Mouse (Mus musculus): Measurements from ENCODE around the gene Polr2g. TPM values are rescaled to one million over a fixed set of nuclear protein-coding genes. Genes with fewer than 3 reads are reported as not detected.
A peak's percentile ranks its signal among the peaks of the same experiment; 100 is the strongest.

Polr2g gene
- polyA plus RNA-seq, 1 experiment from 2014 or later: 189 TPM

GRCm38 (mm10) chr19:8832971-8833370 is 34.6 kb upstream of the Polr2g start:
- Histone ChIP-seq H3K4me3 (replicated peaks) (no peak overlapping the region), H3K36me3 (peaks cover 84% of the 10 kb centered on the region), H3K4me2 (no peak overlapping the region), H3K27me3 (no peaks in the 10 kb centered on the region), H3K9ac (replicated peaks) (no peak overlapping the region), H3K4me1 (replicated peaks) (peaks cover under 1% of the 10 kb centered on the region; the same call in 1 of the 2 replicates), H3K9me3 (no peaks in the 10 kb centered on the region), H3K27ac (no peak overlapping the region)
- WGBS: 93% methylated on average over 4 of the region's 4 CpGs
- ATAC-seq (ENCODE audit: insufficient number of reproducible peaks, insufficient read depth, low FRiP score, low TSS enrichment, low read depth): no peak

- Histone ChIP-seq H3K27ac (no peak overlapping the region), H3K4me1 (replicated peaks) (no peaks in the 10 kb centered on the region), H3K36me3 (peaks cover 99% of the 10 kb centered on the region), H3K27me3 (no peaks in the 10 kb centered on the region), H3K9ac (replicated peaks) (no peak overlapping the region), H3K4me2 (no peak overlapping the region), H3K4me3 (replicated peaks) (no peak overlapping the region), H3K9me3 (no peaks in the 10 kb centered on the region)
- ATAC-seq (ENCODE audit: insufficient number of reproducible peaks, insufficient read depth, low FRiP score, low TSS enrichment, low read depth): no peak
- WGBS: 87% methylated on average over 11 of the region's 11 CpGs
These were observed 32.9 kb upstream of the Polr2g start for GRCm38 (mm10) chr19:8831262-8831661.

GRCm38 (mm10) chr19:8830664-8831063 is 32.3 kb upstream of the Polr2g start:
- no peak overlapping the region for H3K4me2 ChIP-seq
- ATAC-seq (ENCODE audit: insufficient number of reproducible peaks, insufficient read depth, low FRiP score, low TSS enrichment, low read depth): no peak
- H3K27me3 ChIP-seq: no peaks in the 10 kb centered on the region
- H3K27ac ChIP-seq: no peak overlapping the region
- peaks cover 100% of the 10 kb centered on the region for H3K36me3 ChIP-seq
- no peaks in the 10 kb centered on the region for H3K4me1 ChIP-seq (replicated peaks)
- no peak overlapping the region for H3K4me3 ChIP-seq (replicated peaks)
- 94% methylated on average over 8 of the region's 8 CpGs for WGBS
- no peak overlapping the region for H3K9ac ChIP-seq (replicated peaks)
- H3K9me3 ChIP-seq: no peaks in the 10 kb centered on the region

- Histone ChIP-seq H3K4me1 (replicated peaks) (no peaks in the 10 kb centered on the region), H3K4me2 (no peak within 1 kb of the TSS), H3K9me3 (no peaks in the 10 kb centered on the region), H3K4me3 (replicated peaks) (no peak within 1 kb of the TSS), H3K27ac (no peak within 1 kb of the TSS), H3K9ac (replicated peaks) (no peak within 1 kb of the TSS), H3K36me3 (peaks cover 99% of the 10 kb centered on the region), H3K27me3 (no peaks in the 10 kb centered on the region)
- no peak for ATAC-seq (ENCODE audit: insufficient number of reproducible peaks, insufficient read depth, low FRiP score, low TSS enrichment, low read depth)
- 95% methylated on average over 8 of the region's 8 CpGs for WGBS
These were observed 31.3 kb upstream of the Polr2g start, which contains the start of gene AC129217.1 for GRCm38 (mm10) chr19:8829660-8830059. Gene AC129217.1 (plus strand): TSS chr19:8829773.

GRCm38 (mm10) chr19:8822696-8823095 is 24.3 kb upstream of the Polr2g start:
- 87% methylated on average over 8 of the region's 8 CpGs for WGBS
- Histone ChIP-seq H3K9ac (replicated peaks) (0 out of 2 replicates have a peak overlapping the region, but pooled peaks have one; percentile 0), H3K4me3 (replicated peaks) (peak overlapping the region; percentile 100), H3K9me3 (no peaks in the 10 kb centered on the region), H3K4me1 (replicated peaks) (peaks cover 26% of the 10 kb centered on the region), H3K27ac (no peak overlapping the region), H3K27me3 (no peaks in the 10 kb centered on the region), H3K4me2 (peak overlapping the region; percentile 99), H3K36me3 (peaks cover 50% of the 10 kb centered on the region)
- ATAC-seq (ENCODE audit: insufficient number of reproducible peaks, insufficient read depth, low FRiP score, low TSS enrichment, low read depth): no peak

- H3K9me3 ChIP-seq: no peaks in the 10 kb centered on the region
- no peaks in the 10 kb centered on the region for H3K27me3 ChIP-seq
- no peak for ATAC-seq (ENCODE audit: insufficient number of reproducible peaks, insufficient read depth, low FRiP score, low TSS enrichment, low read depth)
- peak overlapping the region; percentile 99 for H3K4me2 ChIP-seq
- peaks cover 38% of the 10 kb centered on the region for H3K4me1 ChIP-seq (replicated peaks)
- WGBS: 2% methylated on average over 7 of the region's 7 CpGs
- H3K36me3 ChIP-seq: peaks cover 45% of the 10 kb centered on the region
- peak overlapping the region; percentile 100 for H3K4me3 ChIP-seq (replicated peaks)
- no peak overlapping the region; the same call in 1 of the 2 replicates for H3K27ac ChIP-seq
- peak overlapping the region; percentile 97 for H3K9ac ChIP-seq (replicated peaks)
These were observed 22.8 kb upstream of the Polr2g start for GRCm38 (mm10) chr19:8821146-8821545.

GRCm38 (mm10) chr19:8820424-8820956 is 22.1 kb upstream of the Polr2g start:
- ATAC-seq (ENCODE audit: insufficient number of reproducible peaks, insufficient read depth, low FRiP score, low TSS enrichment, low read depth): no peak
- Histone ChIP-seq H3K36me3 (peaks cover 45% of the 10 kb centered on the region), H3K9me3 (no peaks in the 10 kb centered on the region), H3K9ac (replicated peaks) (peak overlapping the region; percentile 97), H3K27me3 (no peaks in the 10 kb centered on the region), H3K27ac (peak overlapping the region; percentile 99), H3K4me3 (replicated peaks) (peak overlapping the region; percentile 100), H3K4me1 (replicated peaks) (peaks cover 41% of the 10 kb centered on the region), H3K4me2 (peak overlapping the region; percentile 99)
- WGBS: under 1% methylated on average over 47 of the region's 48 CpGs

- Histone ChIP-seq H3K36me3 (peaks cover 45% of the 10 kb centered on the region), H3K4me3 (replicated peaks) (peak within 1 kb of the TSS; percentile 100)
- under 1% methylated on average over 79 of the region's 83 CpGs for WGBS
These were observed 21.4 kb upstream of the Polr2g start, which contains the start of gene Hnrnpul2 for GRCm38 (mm10) chr19:8819596-8820423. Gene Hnrnpul2 (plus strand): TSS chr19:8820010.

GRCm38 (mm10) chr19:8818801-8819595 is 20.6 kb upstream of the Polr2g start, which contains the start of gene Ttc9c:
Gene Ttc9c (minus strand): TSS chr19:8819333.
- H3K4me2 ChIP-seq: peak within 1 kb of the TSS; percentile 99
- H3K4me3 ChIP-seq (replicated peaks): peak within 1 kb of the TSS; percentile 100
- H3K36me3 ChIP-seq: peaks cover 43% of the 10 kb centered on the region
- peak within 1 kb of the TSS; percentile 99 for H3K27ac ChIP-seq
- H3K9me3 ChIP-seq: no peaks in the 10 kb centered on the region
- H3K9ac ChIP-seq (replicated peaks): peak within 1 kb of the TSS; percentile 97
- no peaks in the 10 kb centered on the region for H3K27me3 ChIP-seq
- ATAC-seq (ENCODE audit: insufficient number of reproducible peaks, insufficient read depth, low FRiP score, low TSS enrichment, low read depth): peak; percentile 93
- H3K4me1 ChIP-seq (replicated peaks): peaks cover 41% of the 10 kb centered on the region
- WGBS: under 1% methylated on average over 33 of the region's 33 CpGs

More at GRCm38 (mm10) chr19:8819596-8820423, 21.4 kb upstream of the Polr2g start, which contains the start of gene Hnrnpul2:
- Histone ChIP-seq H3K4me2 (peak within 1 kb of the TSS; percentile 99), H3K9me3 (no peaks in the 10 kb centered on the region), H3K27me3 (no peaks in the 10 kb centered on the region), H3K9ac (replicated peaks) (peak within 1 kb of the TSS; percentile 97), H3K27ac (peak within 1 kb of the TSS; percentile 99), H3K4me1 (replicated peaks) (peaks cover 41% of the 10 kb centered on the region)
- ATAC-seq (ENCODE audit: insufficient number of reproducible peaks, insufficient read depth, low FRiP score, low TSS enrichment, low read depth): peak; percentile 98

GRCm38 (mm10) chr19:8818301-8818798 is 20.0 kb upstream of the Polr2g start:
- Histone ChIP-seq H3K9me3 (no peaks in the 10 kb centered on the region), H3K4me2 (peak overlapping the region; percentile 99), H3K4me1 (replicated peaks) (peaks cover 41% of the 10 kb centered on the region), H3K27ac (peak overlapping the region; percentile 99), H3K36me3 (peaks cover 43% of the 10 kb centered on the region), H3K4me3 (replicated peaks) (peak overlapping the region; percentile 100), H3K9ac (replicated peaks) (peak overlapping the region; percentile 83), H3K27me3 (no peaks in the 10 kb centered on the region)
- ATAC-seq (ENCODE audit: insufficient number of reproducible peaks, insufficient read depth, low FRiP score, low TSS enrichment, low read depth): no peak
- WGBS: 27% methylated on average over 14 of the region's 14 CpGs
